12 mouse cellular contexts compared by ENCODE assay signal in the genomic region with DNA sequence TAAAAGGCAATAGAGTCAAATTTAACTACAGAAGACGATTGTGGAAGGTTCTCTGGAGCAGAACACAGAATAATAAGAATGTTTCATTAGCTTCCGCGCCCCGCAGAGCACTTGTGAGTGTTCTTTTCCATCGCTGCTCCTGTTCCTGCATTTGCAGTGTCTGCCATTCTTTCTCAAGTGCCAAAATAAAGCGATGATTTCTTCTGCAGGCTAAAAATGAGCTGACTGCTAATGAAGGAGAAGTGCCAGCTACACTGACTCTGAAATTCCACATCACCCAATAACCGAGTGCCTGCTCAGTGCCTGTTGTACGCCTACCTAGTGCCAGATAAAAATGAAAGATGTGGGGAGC.
A peak's percentile ranks its signal among the peaks of the same experiment; 100 is the strongest.
DNase-seq lines count a peak whose midpoint lies in the region; ATAC-seq and TF ChIP-seq lines count a peak whose summit lies in the region.
"Had no signal": no experiment of that assay in that cellular context is flagged by ENCODE, and none has a peak within 500 bp of the region (broad histone marks: within the 10 kb centered on the region; RNA-seq: fewer than 3 reads in every experiment).

No protein-coding gene starts in this region.

- peaks cover 9% of the 10 kb centered on the region for H3K4me1 ChIP-seq in forebrain, postnatal 0 days (ENCODE audit: insufficient read depth)
- H3K4me1 ChIP-seq in forebrain, embryonic 12.5 days, result peaks cover 5% of the 10 kb centered on the region; the same call in 1 of the 2 replicates
- H3K4me1 ChIP-seq in midbrain, embryonic 11.5 days (ENCODE audit: control insufficient read depth, insufficient read depth, low read length), result no peaks in the 10 kb centered on the region
- no peaks in the 10 kb centered on the region; the same call in 1 of the 2 replicates for H3K4me1 ChIP-seq in midbrain, embryonic 10.5 days
- H3K4me1 ChIP-seq in neural tube, embryonic 14.5 days (ENCODE audit: control insufficient read depth, insufficient read depth, low read length), result peaks cover 8% of the 10 kb centered on the region; the same call in 1 of the 2 replicates
- 0 out of 2 replicates have a peak, but pooled peaks cover 5% of the 10 kb centered on the region for H3K4me1 ChIP-seq in heart, embryonic 12.5 days (replicated peaks)
- H3K4me1 ChIP-seq: liver, embryonic 15.5 days had no signal

- DNase-seq in forebrain, postnatal 0 days, result peak; percentile 60
- peak; percentile 44 for DNase-seq in midbrain, embryonic 11.5 days (ENCODE audit: low spot score, missing footprints)
- no peak for DNase-seq in midbrain, embryonic 10.5 days (ENCODE audit: low spot score)
- peak; percentile 13 to 56 for DNase-seq in layer of hippocampus, adult 18-20 months (ENCODE audit: low spot score in 2 of 2)
- no peak for DNase-seq in heart, postnatal 4 days
- DNase-seq: cerebellum, postnatal 14 days; gastrocnemius, postnatal 36 days; thymus, postnatal 25 days had no signal

- H3K4me2 ChIP-seq in forebrain, postnatal 0 days (ENCODE audit: low read depth), result peak overlapping the region; percentile 15; the same call in 1 of the 2 replicates
- H3K4me2 ChIP-seq in forebrain, embryonic 12.5 days, result no peak overlapping the region
- no peak overlapping the region for H3K4me2 ChIP-seq in midbrain, embryonic 11.5 days
- peak overlapping the region; percentile 26; the same call in 1 of the 2 replicates for H3K4me2 ChIP-seq in neural tube, embryonic 14.5 days (ENCODE audit: low read depth, low read length)
- no peak overlapping the region for H3K4me2 ChIP-seq in heart, embryonic 12.5 days
- H3K4me2 ChIP-seq: liver, embryonic 15.5 days had no signal

- H3K4me3 ChIP-seq in forebrain, postnatal 0 days (ENCODE audit: low read depth, low read length), result no peak overlapping the region
- no peak overlapping the region for H3K4me3 ChIP-seq in forebrain, embryonic 12.5 days (replicated peaks)
- no peak overlapping the region for H3K4me3 ChIP-seq in midbrain, embryonic 11.5 days (ENCODE audit: low read depth, low read length)
- H3K4me3 ChIP-seq in midbrain, embryonic 10.5 days, result no peak overlapping the region
- H3K4me3 ChIP-seq in neural tube, embryonic 14.5 days (ENCODE audit: low read depth, low read length), result no peak overlapping the region
- H3K4me3 ChIP-seq in heart, embryonic 12.5 days, result no peak overlapping the region
- H3K4me3 ChIP-seq: liver, embryonic 15.5 days had no signal

- no peak overlapping the region for H3K9ac ChIP-seq in forebrain, postnatal 0 days
- no peak overlapping the region for H3K9ac ChIP-seq in forebrain, embryonic 12.5 days
- H3K9ac ChIP-seq in midbrain, embryonic 11.5 days (ENCODE audit: low read length), result no peak overlapping the region
- H3K9ac ChIP-seq in neural tube, embryonic 14.5 days (replicated peaks; ENCODE audit: low read depth, low read length), result no peak overlapping the region
- no peak overlapping the region for H3K9ac ChIP-seq in heart, embryonic 12.5 days
- H3K9ac ChIP-seq: liver, embryonic 15.5 days had no signal

- no peaks in the 10 kb centered on the region for H3K27me3 ChIP-seq in forebrain, postnatal 0 days (ENCODE audit: insufficient read depth, low read length)
- 0 out of 2 replicates have a peak, but pooled peaks cover 3% of the 10 kb centered on the region for H3K27me3 ChIP-seq in forebrain, embryonic 12.5 days
- H3K27me3 ChIP-seq in midbrain, embryonic 11.5 days (ENCODE audit: control insufficient read depth, insufficient read depth, low read length), result no peaks in the 10 kb centered on the region
- no peaks in the 10 kb centered on the region for H3K27me3 ChIP-seq in midbrain, embryonic 10.5 days (ENCODE audit: low read depth, poor library complexity, severe bottlenecking)
- H3K27me3 ChIP-seq in neural tube, embryonic 14.5 days (ENCODE audit: control insufficient read depth, insufficient read depth, low read length), result no peaks in the 10 kb centered on the region
- H3K27me3 ChIP-seq in heart, embryonic 12.5 days (replicated peaks), result no peaks in the 10 kb centered on the region
- H3K27me3 ChIP-seq: liver, embryonic 15.5 days had no signal

- H3K9me3 ChIP-seq in forebrain, postnatal 0 days (ENCODE audit: low read length), result no peaks in the 10 kb centered on the region
- no peaks in the 10 kb centered on the region for H3K9me3 ChIP-seq in forebrain, embryonic 12.5 days
- no peaks in the 10 kb centered on the region for H3K9me3 ChIP-seq in midbrain, embryonic 11.5 days (ENCODE audit: control insufficient read depth, low read length)
- H3K9me3 ChIP-seq in midbrain, embryonic 10.5 days (replicated peaks), result no peaks in the 10 kb centered on the region
- H3K9me3 ChIP-seq in neural tube, embryonic 14.5 days (ENCODE audit: control insufficient read depth, low read length), result no peaks in the 10 kb centered on the region
- no peaks in the 10 kb centered on the region for H3K9me3 ChIP-seq in heart, embryonic 12.5 days (replicated peaks)
- H3K9me3 ChIP-seq: liver, embryonic 15.5 days had no signal

- peak; percentile 74 for ATAC-seq in forebrain, postnatal 0 days
- no peak for ATAC-seq in forebrain, embryonic 12.5 days (ENCODE audit: low FRiP score)
- no peak for ATAC-seq in midbrain, embryonic 11.5 days (ENCODE audit: low FRiP score)
- ATAC-seq in neural tube, embryonic 14.5 days (ENCODE audit: low read depth), result no peak
- no peak for ATAC-seq in heart, embryonic 12.5 days (ENCODE audit: insufficient number of reproducible peaks, low FRiP score)

- WGBS in forebrain, postnatal 0 days, result 16% methylated on average over 8 of the region's 8 CpGs
- 40% methylated on average over 8 of the region's 8 CpGs for WGBS in forebrain, embryonic 12.5 days
- WGBS in midbrain, embryonic 11.5 days, result 65% methylated on average over 8 of the region's 8 CpGs
- 69% methylated on average over 8 of the region's 8 CpGs for WGBS in midbrain, embryonic 10.5 days
- WGBS in neural tube, embryonic 14.5 days, result 25% methylated on average over 8 of the region's 8 CpGs
- 74% methylated on average over 8 of the region's 8 CpGs for WGBS in heart, embryonic 12.5 days

- peak overlapping the region; percentile 24; the same call in 1 of the 2 replicates for H3K27ac ChIP-seq in forebrain, postnatal 0 days (ENCODE audit: low read depth, low read length)
- no peak overlapping the region for H3K27ac ChIP-seq in forebrain, embryonic 12.5 days
- no peak overlapping the region for H3K27ac ChIP-seq in midbrain, embryonic 11.5 days (ENCODE audit: low read depth, low read length)
- H3K27ac ChIP-seq in midbrain, embryonic 10.5 days (replicated peaks), result no peak overlapping the region
- no peak overlapping the region for H3K27ac ChIP-seq in neural tube, embryonic 14.5 days (ENCODE audit: low read depth, low read length)
- no peak overlapping the region for H3K27ac ChIP-seq in heart, embryonic 12.5 days (ENCODE audit: poor library complexity, severe bottlenecking)
- H3K27ac ChIP-seq: liver, embryonic 15.5 days had no signal

- TF ChIP-seq CTCF in forebrain, postnatal 0 days (IDR thresholded peaks at IDR 0.05; ENCODE audit: low read depth), result no peak

- H3K36me3 ChIP-seq in forebrain, postnatal 0 days (ENCODE audit: insufficient read depth), result no peaks in the 10 kb centered on the region
- no peaks in the 10 kb centered on the region for H3K36me3 ChIP-seq in forebrain, embryonic 12.5 days (replicated peaks)
- H3K36me3 ChIP-seq in midbrain, embryonic 11.5 days (ENCODE audit: control insufficient read depth, insufficient read depth, low read length), result no peaks in the 10 kb centered on the region
- no peaks in the 10 kb centered on the region for H3K36me3 ChIP-seq in midbrain, embryonic 10.5 days
- no peaks in the 10 kb centered on the region for H3K36me3 ChIP-seq in neural tube, embryonic 14.5 days (ENCODE audit: control insufficient read depth, insufficient read depth, low read length)
- no peaks in the 10 kb centered on the region for H3K36me3 ChIP-seq in heart, embryonic 12.5 days
- H3K36me3 ChIP-seq: liver, embryonic 15.5 days had no signal

Comparison
In these comparisons a context has a peak if more than half of its experiments do, and no peak if none do; other contexts are left out.
1. DNase-seq: peak in forebrain, postnatal 0 days (single experiment), midbrain, embryonic 11.5 days (single experiment) and layer of hippocampus, adult 18-20 months (2 of 2); none in midbrain, embryonic 10.5 days (single experiment) and heart, postnatal 4 days (single experiment).
2. H3K4me2 ChIP-seq: peak in forebrain, postnatal 0 days (single experiment) and neural tube, embryonic 14.5 days (single experiment); none in forebrain, embryonic 12.5 days (single experiment), midbrain, embryonic 11.5 days (single experiment) and heart, embryonic 12.5 days (single experiment).